Mouse (Mus musculus) G1E (cell line): ENCODE measurements around the gene Ppp2r5b. TPM values are rescaled to one million over a fixed set of nuclear protein-coding genes. Genes with fewer than 3 reads are reported as not detected.
A peak's percentile ranks its signal among the peaks of the same experiment; 100 is the strongest.

Experiments
- ATAC-seq: 2 replicates; pipeline ENCODE4 v1.8.0; 2016; ENCODE audit warnings: mild to moderate bottlenecking; ENCODE audit not compliant: insufficient number of reproducible peaks, poor library complexity, low FRiP score, severe bottlenecking; ENCODE audit errors: extremely low read depth
- DNase-seq: peaks from one replicate; pipeline ENCODE4 v3.0.0; 2012; ENCODE audit warnings: low spot score
- H3K27me3 ChIP-seq: 2 replicates; pipeline ENCODE4 v1.6.1; 2012; ENCODE audit warnings: mild to moderate bottlenecking, low read length, inconsistent platforms; ENCODE audit not compliant: insufficient read depth
- H3K36me3 ChIP-seq: replicated peaks from 2 replicates; pipeline ENCODE3; 2012; ENCODE audit warnings: mild to moderate bottlenecking, inconsistent platforms
- H3K4me1 ChIP-seq: 2 replicates; pipeline ENCODE4 v1.6.1; 2012; ENCODE audit warnings: low read depth, low read length, inconsistent platforms, mixed read lengths; ENCODE audit not compliant: insufficient read depth
- H3K4me3 ChIP-seq: 2 replicates; pipeline ENCODE4 v1.5.1; 2012; ENCODE audit warnings: low read depth, mild to moderate bottlenecking, inconsistent platforms, low read length, moderate library complexity, mixed read lengths
- H3K9me3 ChIP-seq: replicated peaks from 2 replicates; pipeline ENCODE4 v1.6.1; 2012; ENCODE audit warnings: inconsistent platforms
- CTCF ChIP-seq: IDR thresholded peaks from 2 replicates; pipeline ENCODE4 v1.5.1; 2012; ENCODE audit warnings: low read depth, low read length, inconsistent platforms, mixed read lengths
- GATA1 ChIP-seq: IDR thresholded peaks from 2 replicates; pipeline ENCODE4 v1.6.1; 2012; ENCODE audit warnings: borderline replicate concordance, low read length, inconsistent platforms, mixed read lengths
- GATA2 ChIP-seq: IDR thresholded peaks from 2 replicates; pipeline ENCODE4 v1.6.1; 2012; ENCODE audit warnings: low read depth, low read length, inconsistent platforms, borderline replicate concordance
- POLR2AphosphoS5 ChIP-seq: IDR thresholded peaks from 2 replicates; pipeline ENCODE4 v1.6.1; 2012; ENCODE audit warnings: low read depth, low read length, inconsistent platforms; ENCODE audit not compliant: insufficient replicate concordance
- TAL1 ChIP-seq: conservative IDR thresholded peaks from 2 replicates; pipeline ENCODE4 v1.6.1; 2012; ENCODE audit warnings: low read depth, low read length, inconsistent platforms, mixed read lengths
- polyA plus RNA-seq: library from polyadenylated mRNA; stranded (reverse); fragments of >175 nt; gene quantifications from 2 replicates; pipeline ENCODE4 v1.2.3, GENCODE M21; 2012
- total RNA-seq, 2 experiments: library from RNA; stranded (forward) in 1 of 2; stranded (reverse) in 1 of 2; fragments of 200-1000 nt in 1 of 2; fragments of >200 nt in 1 of 2; fragmentation: Nextera tagmentation in 1 of 2; gene quantifications; 2 replicates each; pipeline ENCODE4 v1.2.3; 2014 to 2017

Gene Ppp2r5b
- total and polyA plus RNA-seq, 3 experiments, result 6.0 to 9.0 (median 7.1) TPM

- no peak for ATAC-seq
- TF ChIP-seq GATA2 (no peak), GATA1 (no peak), CTCF (no peak), TAL1 (no peak), POLR2AphosphoS5 (no peak)
Observed at GRCm38 (mm10) chr19:6268670-6269132, 33.0 kb upstream of the Ppp2r5b start.

GRCm38 (mm10) chr19:6268170-6268528 is 32.5 kb upstream of the Ppp2r5b start:
- Histone ChIP-seq H3K9me3 (no peaks in the 10 kb centered on the region), H3K4me1 (peaks cover 16% of the 10 kb centered on the region; the same call in 1 of the 2 replicates), H3K27me3 (peaks cover 21% of the 10 kb centered on the region), H3K4me3 (no peak overlapping the region), H3K36me3 (peaks cover 2% of the 10 kb centered on the region)
- DNase-seq (peak; percentile 68), ATAC-seq (no peak)
- TF ChIP-seq CTCF (peak; percentile 93), GATA1 (no peak)

More at GRCm38 (mm10) chr19:6268670-6269132, 33.0 kb upstream of the Ppp2r5b start:
- Histone ChIP-seq H3K4me1 (peaks cover 20% of the 10 kb centered on the region), H3K9me3 (no peaks in the 10 kb centered on the region), H3K4me3 (no peak overlapping the region), H3K36me3 (peaks cover 5% of the 10 kb centered on the region), H3K27me3 (peaks cover 21% of the 10 kb centered on the region)
- DNase-seq, result no peak

DNA sequence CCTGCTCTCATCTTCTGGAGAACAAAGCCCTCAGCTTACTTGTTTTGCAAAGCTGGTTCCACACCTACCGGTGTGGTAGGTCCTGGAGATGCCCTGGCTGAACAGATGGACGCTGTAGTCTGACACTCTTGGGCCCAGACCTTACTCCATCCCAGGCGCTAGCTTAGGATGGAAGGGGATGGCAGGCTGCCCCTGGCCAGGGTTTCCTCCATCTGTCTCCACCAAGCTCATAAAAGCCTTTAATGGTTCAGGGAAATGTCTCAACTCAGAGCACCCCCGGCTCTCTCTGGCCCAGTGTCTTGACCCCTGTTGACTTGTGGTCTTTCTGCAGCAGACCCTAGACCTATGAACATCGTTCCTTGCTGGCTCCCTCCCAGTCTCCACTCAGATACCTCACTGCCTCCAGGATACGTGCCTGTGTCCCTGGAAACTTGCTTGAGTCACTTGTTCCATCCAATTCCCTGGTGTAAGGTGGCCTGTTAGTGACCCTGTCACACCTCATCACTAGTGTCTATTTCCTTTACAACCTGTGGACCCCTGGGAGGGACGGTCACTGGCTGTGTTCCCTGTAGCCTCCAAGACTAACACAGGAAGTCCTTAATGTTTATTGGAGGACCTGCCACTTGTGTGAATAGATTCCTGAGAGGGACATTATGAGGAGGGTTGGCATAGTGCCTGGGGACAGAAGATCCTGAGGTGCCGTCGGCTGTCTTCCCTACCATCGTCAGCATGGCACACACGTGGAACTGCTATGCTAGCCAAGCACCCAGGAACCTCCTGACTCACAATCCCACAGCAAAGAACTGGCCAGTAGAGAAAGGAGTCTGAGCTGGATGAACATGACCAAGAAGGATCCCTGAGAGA is 31.9 kb upstream of the Ppp2r5b start:
- TF ChIP-seq CTCF (no peak), TAL1 (no peak), GATA1 (no peak)
- peaks cover 8% of the 10 kb centered on the region for H3K36me3 ChIP-seq
- peaks cover 21% of the 10 kb centered on the region for H3K27me3 ChIP-seq
- no peak overlapping the region for H3K4me3 ChIP-seq
- ATAC-seq (no peak), DNase-seq (no peak)
- peaks cover 21% of the 10 kb centered on the region for H3K4me1 ChIP-seq
- no peaks in the 10 kb centered on the region for H3K9me3 ChIP-seq

DNA sequence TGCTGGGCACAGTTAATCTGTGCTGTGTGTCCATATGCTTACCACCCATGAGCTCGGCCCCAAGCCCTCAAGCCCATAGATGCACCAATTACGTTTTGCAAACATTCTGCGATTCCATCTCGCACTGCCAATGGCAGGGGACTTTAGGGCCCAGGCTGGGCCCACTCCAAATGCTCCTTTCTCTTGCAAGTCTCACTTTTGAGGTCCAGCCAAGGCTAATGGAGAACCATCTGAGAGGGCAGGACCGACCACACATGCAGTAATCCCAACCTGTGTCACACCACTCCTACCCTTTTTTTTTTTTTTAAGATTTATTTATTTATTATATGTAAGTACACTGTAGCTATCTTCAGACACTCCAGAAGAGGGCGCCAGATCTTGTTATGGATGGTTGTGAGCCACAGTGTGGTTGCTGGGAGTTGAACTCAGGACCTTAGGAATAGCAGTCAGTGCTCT is 30.1 kb upstream of the Ppp2r5b start:
- no peak overlapping the region for H3K4me3 ChIP-seq
- DNase-seq (no peak), ATAC-seq (no peak)
- TF ChIP-seq TAL1 (no peak), GATA2 (no peak), GATA1 (no peak), POLR2AphosphoS5 (no peak), CTCF (no peak)
- H3K27me3 ChIP-seq, result peaks cover 21% of the 10 kb centered on the region
- 0 out of 2 replicates have a peak, but pooled peaks cover 2% of the 10 kb centered on the region for H3K9me3 ChIP-seq
- H3K36me3 ChIP-seq, result peaks cover 24% of the 10 kb centered on the region
- peaks cover 20% of the 10 kb centered on the region for H3K4me1 ChIP-seq

GRCm38 (mm10) chr19:6264945-6265344 is 29.3 kb upstream of the Ppp2r5b start:
- TF ChIP-seq TAL1, result no peak
- no peak for TF ChIP-seq CTCF
- TF ChIP-seq POLR2AphosphoS5, result no peak
- no peak for TF ChIP-seq GATA1
- no peak for TF ChIP-seq GATA2
- peaks cover 21% of the 10 kb centered on the region for H3K27me3 ChIP-seq
- peaks cover 32% of the 10 kb centered on the region for H3K36me3 ChIP-seq
- no peak for DNase-seq
- no peak overlapping the region for H3K4me3 ChIP-seq
- peaks cover 19% of the 10 kb centered on the region for H3K4me1 ChIP-seq
- no peak for ATAC-seq
- H3K9me3 ChIP-seq, result 0 out of 2 replicates have a peak, but pooled peaks cover 2% of the 10 kb centered on the region

DNA sequence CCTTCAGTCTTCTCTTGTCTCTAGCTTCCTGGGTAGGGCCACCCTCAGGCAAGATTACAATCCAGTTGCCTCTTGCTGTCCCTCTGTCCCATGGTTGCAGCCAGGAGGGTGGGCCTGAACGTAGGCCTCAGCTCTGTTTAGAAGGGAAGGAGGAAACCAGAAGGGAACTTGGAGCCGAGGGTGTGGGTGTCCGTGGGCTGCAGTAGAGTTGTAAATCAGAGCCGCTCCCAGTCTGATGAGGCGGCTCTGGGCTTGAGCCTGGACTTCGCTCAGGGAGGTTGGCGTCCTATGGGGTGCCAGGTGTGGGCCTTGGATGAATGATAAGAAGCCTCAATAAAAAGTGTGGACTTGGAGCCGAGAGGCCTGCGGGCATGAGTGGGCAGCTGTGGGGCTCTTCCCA is 28.5 kb upstream of the Ppp2r5b start:
- Histone ChIP-seq H3K27me3 (peaks cover 21% of the 10 kb centered on the region), H3K9me3 (0 out of 2 replicates have a peak, but pooled peaks cover 2% of the 10 kb centered on the region), H3K36me3 (peaks cover 37% of the 10 kb centered on the region), H3K4me3 (no peak overlapping the region), H3K4me1 (peaks cover 19% of the 10 kb centered on the region)
- DNase-seq (no peak), ATAC-seq (no peak)
- TF ChIP-seq TAL1 (no peak), GATA1 (no peak), CTCF (no peak)
